Mouse (Mus musculus): ENCODE results near the gene Lgals9. TPM values are rescaled to one million over a fixed set of nuclear protein-coding genes. Genes with fewer than 3 reads are reported as not detected.
A peak's percentile ranks its signal among the peaks of the same experiment; 100 is the strongest.

Lgals9 gene
- polyA plus RNA-seq, 1 experiment from 2014 or later, result 63.4 TPM

- Histone ChIP-seq H3K4me1 (ENCODE audit: control insufficient read depth in 2 of 2, insufficient read depth in 2 of 2, low read length in 2 of 2) (peaks cover 5 to 10% of the 10 kb centered on the region in 2 experiments; a peak in 3 of 4 replicates), H3K4me2 (ENCODE audit: low read length) (no peak overlapping the region), H3K27ac (replicated peaks in 1 of 2; ENCODE audit: control insufficient read depth in 1 of 2, insufficient read depth in 1 of 2, low read depth in 2 of 2, low read length in 2 of 2) (no peak overlapping the region), H3K27me3 (ENCODE audit: control insufficient read depth, insufficient read depth, low read length) (no peaks in the 10 kb centered on the region), H3K9ac (ENCODE audit: low read length) (no peak overlapping the region), H3K36me3 (ENCODE audit: control insufficient read depth, insufficient read depth, low read length) (no peaks in the 10 kb centered on the region), H3K9me3 (ENCODE audit: control insufficient read depth, low read length) (no peaks in the 10 kb centered on the region), H3K4me3 (ENCODE audit: control insufficient read depth in 1 of 2, insufficient read depth in 1 of 2, low read depth in 1 of 2, low read length in 2 of 2) (no peak overlapping the region)
- ATAC-seq (ENCODE audit: insufficient number of reproducible peaks, insufficient read depth, low FRiP score, low read depth), result no peak
- WGBS, result 64% methylated on average over 5 of the region's 5 CpGs
Observed at GRCm38 (mm10) chr11:79006417-79006816, 21.7 kb upstream of the Lgals9 start.

DNA sequence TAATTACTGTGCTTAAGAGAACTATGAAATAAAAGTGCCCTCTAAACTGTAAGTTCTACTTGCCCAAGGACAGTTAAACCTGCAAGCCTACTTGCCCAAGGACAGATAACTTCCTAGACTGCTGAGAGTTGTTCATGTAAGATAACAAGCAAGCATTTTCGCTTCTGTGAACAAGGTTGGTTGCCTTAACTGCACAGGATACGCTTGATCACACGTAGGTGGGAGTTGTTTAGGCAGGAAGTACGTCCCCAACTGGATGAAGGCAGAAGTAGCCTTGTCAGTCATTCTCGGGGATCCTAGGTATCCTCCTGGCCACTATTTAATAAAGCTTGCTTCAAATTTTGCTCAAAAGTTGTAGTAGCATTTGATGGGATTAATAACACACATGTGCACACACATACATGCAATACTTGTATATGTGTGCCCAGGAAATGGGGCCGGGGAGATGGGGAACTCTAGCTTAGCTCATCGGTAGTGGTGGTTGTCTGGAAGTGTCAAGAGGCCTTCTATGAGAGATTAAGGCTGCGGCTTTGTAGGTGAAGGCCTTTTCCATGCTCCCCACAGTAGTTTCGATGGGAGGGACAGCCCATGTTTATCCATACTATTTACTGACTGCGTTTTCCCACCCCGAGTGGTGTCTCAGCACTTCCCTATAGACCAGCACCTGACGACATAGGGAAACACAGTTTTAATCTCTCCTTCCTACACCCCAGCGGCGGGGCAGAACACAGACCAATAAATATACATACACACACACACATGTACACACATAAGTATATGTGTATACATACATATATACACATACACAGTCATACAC is 21.0 kb upstream of the Lgals9 start:
- Histone ChIP-seq H3K27ac (replicated peaks in 1 of 2; ENCODE audit: control insufficient read depth in 1 of 2, insufficient read depth in 1 of 2, low read depth in 2 of 2, low read length in 2 of 2) (no peak overlapping the region), H3K9ac (ENCODE audit: low read length) (no peak overlapping the region), H3K9me3 (ENCODE audit: control insufficient read depth, low read length) (no peaks in the 10 kb centered on the region), H3K4me2 (ENCODE audit: low read length) (no peak overlapping the region), H3K4me3 (ENCODE audit: control insufficient read depth in 1 of 2, insufficient read depth in 1 of 2, low read depth in 1 of 2, low read length in 2 of 2) (no peak overlapping the region), H3K36me3 (ENCODE audit: control insufficient read depth, insufficient read depth, low read length) (no peaks in the 10 kb centered on the region), H3K4me1 (ENCODE audit: control insufficient read depth in 2 of 2, insufficient read depth in 2 of 2, low read length in 2 of 2) (peaks cover 5 to 10% of the 10 kb centered on the region in 2 experiments; a peak in 3 of 4 replicates), H3K27me3 (ENCODE audit: control insufficient read depth, insufficient read depth, low read length) (no peaks in the 10 kb centered on the region)
- WGBS, result 77% methylated on average over 14 of the region's 14 CpGs
- no peak for ATAC-seq (ENCODE audit: insufficient number of reproducible peaks, insufficient read depth, low FRiP score, low read depth)

DNA sequence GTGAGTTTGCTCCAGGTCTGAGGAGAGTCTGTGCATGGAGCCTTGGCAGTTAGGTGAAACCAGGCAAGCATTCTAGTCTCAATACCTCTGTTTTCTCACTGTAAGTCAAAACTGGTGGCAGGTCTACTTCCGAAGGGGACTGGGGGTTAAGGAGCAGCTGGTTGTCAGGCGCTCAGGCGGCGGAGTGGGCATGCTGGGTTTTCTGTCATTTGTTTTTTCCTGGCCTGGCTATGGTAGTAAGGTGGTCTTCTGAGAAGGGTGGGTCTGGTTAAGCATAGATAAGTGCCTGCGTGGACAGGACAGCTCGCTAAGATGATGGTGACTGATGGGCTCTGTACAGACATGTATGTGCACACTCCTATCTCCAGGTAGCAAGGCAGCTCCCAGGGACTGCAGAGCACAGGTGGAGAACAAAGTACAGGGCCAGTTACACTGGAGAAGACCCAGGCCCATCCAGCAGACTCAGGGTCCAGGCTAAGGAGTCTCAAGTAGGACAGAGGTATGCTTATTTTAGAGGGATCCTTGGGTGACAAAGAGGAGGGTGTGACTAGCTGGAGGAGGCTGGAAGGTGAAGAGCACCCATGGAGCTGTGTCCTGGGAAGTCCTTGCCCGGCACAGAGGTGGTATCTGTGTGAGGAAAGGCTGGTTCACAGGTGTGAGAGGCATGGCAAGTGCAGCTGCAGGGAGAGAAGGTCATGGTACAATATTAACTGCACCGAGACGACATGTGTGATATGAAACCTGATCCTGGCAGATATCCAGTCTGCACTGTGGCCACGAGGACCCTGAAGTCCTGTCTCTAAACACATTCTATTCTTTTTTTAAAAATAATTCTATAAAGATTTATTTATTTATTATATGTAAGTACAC is 19.3 kb upstream of the Lgals9 start:
- no peak overlapping the region for H3K9ac ChIP-seq (ENCODE audit: low read length)
- ATAC-seq (ENCODE audit: insufficient number of reproducible peaks, insufficient read depth, low FRiP score, low read depth), result no peak
- H3K27me3 ChIP-seq (ENCODE audit: control insufficient read depth, insufficient read depth, low read length), result no peaks in the 10 kb centered on the region
- WGBS, result 77% methylated on average over 10 of the region's 10 CpGs
- H3K36me3 ChIP-seq (ENCODE audit: control insufficient read depth, insufficient read depth, low read length), result no peaks in the 10 kb centered on the region
- no peak overlapping the region for H3K4me3 ChIP-seq (ENCODE audit: control insufficient read depth in 1 of 2, insufficient read depth in 1 of 2, low read depth in 1 of 2, low read length in 2 of 2)
- peaks cover 5 to 10% of the 10 kb centered on the region in 2 experiments; a peak in 3 of 4 replicates for H3K4me1 ChIP-seq (ENCODE audit: control insufficient read depth in 2 of 2, insufficient read depth in 2 of 2, low read length in 2 of 2)
- no peaks in the 10 kb centered on the region for H3K9me3 ChIP-seq (ENCODE audit: control insufficient read depth, low read length)
- H3K4me2 ChIP-seq (ENCODE audit: low read length), result no peak overlapping the region
- H3K27ac ChIP-seq (replicated peaks in 1 of 2; ENCODE audit: control insufficient read depth in 1 of 2, insufficient read depth in 1 of 2, low read depth in 2 of 2, low read length in 2 of 2), result peak overlapping the region; percentile 67 to 77

GRCm38 (mm10) chr11:79003053-79003768 is 18.5 kb upstream of the Lgals9 start:
- no peaks in the 10 kb centered on the region for H3K27me3 ChIP-seq (ENCODE audit: control insufficient read depth, insufficient read depth, low read length)
- H3K36me3 ChIP-seq (ENCODE audit: control insufficient read depth, insufficient read depth, low read length), result no peaks in the 10 kb centered on the region
- peaks cover 5 to 10% of the 10 kb centered on the region in 2 experiments; a peak in 3 of 4 replicates for H3K4me1 ChIP-seq (ENCODE audit: control insufficient read depth in 2 of 2, insufficient read depth in 2 of 2, low read length in 2 of 2)
- 65% methylated on average over 11 of the region's 11 CpGs for whole genome bisulfite sequencing
- H3K9me3 ChIP-seq (ENCODE audit: control insufficient read depth, low read length), result no peaks in the 10 kb centered on the region
- peak; percentile 61 for ATAC-seq (ENCODE audit: insufficient number of reproducible peaks, insufficient read depth, low FRiP score, low read depth)
- no peak overlapping the region for H3K4me2 ChIP-seq (ENCODE audit: low read length)
- peak overlapping the region; percentile 77 to 83 for H3K27ac ChIP-seq (replicated peaks in 1 of 2; ENCODE audit: control insufficient read depth in 1 of 2, insufficient read depth in 1 of 2, low read depth in 2 of 2, low read length in 2 of 2)
- no peak overlapping the region for H3K9ac ChIP-seq (ENCODE audit: low read length)
- no peak overlapping the region for H3K4me3 ChIP-seq (ENCODE audit: control insufficient read depth in 1 of 2, insufficient read depth in 1 of 2, low read depth in 1 of 2, low read length in 2 of 2)

- Histone ChIP-seq H3K9me3 (ENCODE audit: control insufficient read depth, low read length) (peaks cover 2% of the 10 kb centered on the region; the same call in 1 of the 2 replicates), H3K4me2 (ENCODE audit: low read length) (no peak overlapping the region), H3K9ac (ENCODE audit: low read length) (no peak overlapping the region), H3K27me3 (ENCODE audit: control insufficient read depth, insufficient read depth, low read length) (no peaks in the 10 kb centered on the region), H3K4me3 (ENCODE audit: control insufficient read depth in 1 of 2, insufficient read depth in 1 of 2, low read depth in 1 of 2, low read length in 2 of 2) (no peak overlapping the region), H3K27ac (replicated peaks in 1 of 2; ENCODE audit: control insufficient read depth in 1 of 2, insufficient read depth in 1 of 2, low read depth in 2 of 2, low read length in 2 of 2) (peak overlapping the region; percentile 77 to 83), H3K4me1 (ENCODE audit: control insufficient read depth in 2 of 2, insufficient read depth in 2 of 2, low read length in 2 of 2) (peaks cover 5 to 10% of the 10 kb centered on the region in 2 experiments; a peak in 3 of 4 replicates), H3K36me3 (ENCODE audit: control insufficient read depth, insufficient read depth, low read length) (no peaks in the 10 kb centered on the region)
- 0 out of 2 replicates have a peak, but pooled peaks have one; percentile 25 for ATAC-seq (ENCODE audit: insufficient number of reproducible peaks, insufficient read depth, low FRiP score, low read depth)
- WGBS, result 58% methylated on average over 5 of the region's 5 CpGs
Observed at GRCm38 (mm10) chr11:79002551-79002951, 17.8 kb upstream of the Lgals9 start.

- ATAC-seq (ENCODE audit: insufficient number of reproducible peaks, insufficient read depth, low FRiP score, low read depth), result no peak
- Histone ChIP-seq H3K4me3 (ENCODE audit: control insufficient read depth in 1 of 2, insufficient read depth in 1 of 2, low read depth in 1 of 2, low read length in 2 of 2) (no peak overlapping the region), H3K4me2 (ENCODE audit: low read length) (no peak overlapping the region), H3K4me1 (ENCODE audit: control insufficient read depth in 2 of 2, insufficient read depth in 2 of 2, low read length in 2 of 2) (peaks cover 5 to 10% of the 10 kb centered on the region in 2 experiments; a peak in 3 of 4 replicates), H3K27ac (replicated peaks in 1 of 2; ENCODE audit: control insufficient read depth in 1 of 2, insufficient read depth in 1 of 2, low read depth in 2 of 2, low read length in 2 of 2) (peak overlapping the region; percentile 77 to 83), H3K36me3 (ENCODE audit: control insufficient read depth, insufficient read depth, low read length) (no peaks in the 10 kb centered on the region), H3K9ac (ENCODE audit: low read length) (no peak overlapping the region), H3K27me3 (ENCODE audit: control insufficient read depth, insufficient read depth, low read length) (no peaks in the 10 kb centered on the region), H3K9me3 (ENCODE audit: control insufficient read depth, low read length) (peaks cover 9% of the 10 kb centered on the region)
- WGBS, result 85% methylated on average over 4 of the region's 4 CpGs
Observed at GRCm38 (mm10) chr11:79001871-79002270, 17.1 kb upstream of the Lgals9 start.

GRCm38 (mm10) chr11:78999118-78999517 is 14.4 kb upstream of the Lgals9 start:
- ATAC-seq (ENCODE audit: insufficient number of reproducible peaks, insufficient read depth, low FRiP score, low read depth), result no peak
- peaks cover 5 to 7% of the 10 kb centered on the region in 2 experiments; a peak in 3 of 4 replicates for H3K4me1 ChIP-seq (ENCODE audit: control insufficient read depth in 2 of 2, insufficient read depth in 2 of 2, low read length in 2 of 2)
- WGBS, result 71% methylated on average over 6 of the region's 6 CpGs

More at GRCm38 (mm10) chr11:78999118-78999517, 14.4 kb upstream of the Lgals9 start:
- Histone ChIP-seq H3K27ac (replicated peaks in 1 of 2; ENCODE audit: control insufficient read depth in 1 of 2, insufficient read depth in 1 of 2, low read depth in 2 of 2, low read length in 2 of 2) (no peak overlapping the region), H3K4me2 (ENCODE audit: low read length) (no peak overlapping the region), H3K9me3 (ENCODE audit: control insufficient read depth, low read length) (peaks cover 18% of the 10 kb centered on the region), H3K9ac (ENCODE audit: low read length) (no peak overlapping the region), H3K27me3 (ENCODE audit: control insufficient read depth, insufficient read depth, low read length) (no peaks in the 10 kb centered on the region), H3K4me3 (ENCODE audit: control insufficient read depth in 1 of 2, insufficient read depth in 1 of 2, low read depth in 1 of 2, low read length in 2 of 2) (no peak overlapping the region), H3K36me3 (ENCODE audit: control insufficient read depth, insufficient read depth, low read length) (no peaks in the 10 kb centered on the region)
